Mouse (Mus musculus): ENCODE results near the gene Bcl2l10. TPM values are rescaled to one million over a fixed set of nuclear protein-coding genes. Genes with fewer than 3 reads are reported as not detected.

Bcl2l10 gene
- polyA plus RNA-seq (2015; fragmentation: Nextera tagmentation; extraction: Ambion mirVana): 0.15 and 1.1 TPM in 2 replicates

DNA sequence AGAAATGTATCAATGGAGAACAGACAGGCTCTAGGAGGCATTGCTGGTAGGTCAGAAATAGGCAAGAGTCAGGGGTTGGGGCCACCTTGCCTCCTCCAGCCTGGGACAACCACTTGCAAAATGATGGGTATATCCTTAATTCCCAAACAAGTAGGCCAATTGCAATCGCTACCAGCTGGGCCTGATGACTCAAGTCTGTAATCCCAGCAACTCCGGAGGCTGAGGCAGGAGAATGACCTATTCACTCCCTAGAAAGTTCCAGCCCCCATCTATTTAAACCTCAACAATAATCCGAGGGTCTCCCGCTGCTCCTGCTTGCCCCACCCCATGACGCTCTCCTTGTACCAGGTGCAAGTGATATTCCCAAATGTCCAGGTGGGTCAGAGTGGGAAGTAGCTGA, at the start of gene Bcl2l10:
TSS of gene Bcl2l10 (plus strand) at position 301 of the 400 bp plus-strand sequence.

DNA sequence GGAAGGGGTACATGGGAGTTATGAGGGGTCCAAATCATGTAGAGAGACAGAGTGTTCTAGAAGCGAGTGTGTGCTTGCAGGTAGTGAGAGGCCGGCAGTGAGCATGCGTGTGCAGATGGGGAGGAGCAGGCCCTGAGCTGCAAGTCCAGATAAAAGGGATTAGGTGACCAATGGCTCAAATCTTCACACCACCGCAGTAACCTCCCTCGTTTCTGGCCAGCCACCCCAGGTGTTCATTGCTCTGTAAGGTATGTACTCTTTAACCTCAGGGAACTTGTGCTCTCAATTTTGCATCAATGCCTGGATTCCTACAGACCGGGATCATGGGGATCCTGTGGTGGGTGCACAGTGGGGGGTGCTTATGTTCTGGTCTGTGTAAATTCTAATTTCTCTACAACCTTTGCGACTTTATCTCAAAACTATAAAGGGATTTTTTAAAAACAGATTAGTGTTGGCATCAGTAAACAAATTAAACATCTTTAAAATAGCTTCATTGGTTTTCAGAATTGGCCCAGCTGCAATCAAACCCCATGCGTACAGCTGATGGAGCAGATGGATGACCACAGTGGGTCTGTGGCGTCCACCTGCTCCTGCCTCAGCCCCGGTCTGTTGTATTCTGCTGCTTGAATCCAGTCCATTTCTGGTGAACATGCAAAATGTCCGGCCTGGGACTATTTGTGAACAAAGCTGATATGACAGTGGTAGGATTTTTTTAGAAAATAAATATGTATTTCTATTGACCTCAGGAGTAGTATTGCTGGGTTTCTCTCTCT, 41.2 kb upstream of the Bcl2l10 start, which contains the start of gene Gnb5:
TSS of gene Gnb5 (plus strand) at position 163 of the 773 bp plus-strand sequence.

Other genes with a start within 250 kb of the Bcl2l10 start
- 1.4 and 2.2 TPM in 2 replicates for gene Myo5c, start 115.7 kb upstream of the Bcl2l10 start, polyA plus RNA-seq (2015; fragmentation: Nextera tagmentation; extraction: Ambion mirVana)
- gene Gnb5, start 41.5 kb upstream of the Bcl2l10 start, polyA plus RNA-seq (2015; fragmentation: Nextera tagmentation; extraction: Ambion mirVana): 18.6 and 24.2 TPM in 2 replicates
- 31.5 and 42.6 TPM in 2 replicates for gene Mapk6, start 62.2 kb downstream of the Bcl2l10 start, polyA plus RNA-seq (2015; fragmentation: Nextera tagmentation; extraction: Ambion mirVana)
- 26.2 and 27.1 TPM in 2 replicates for gene Leo1, start 93.8 kb downstream of the Bcl2l10 start, polyA plus RNA-seq (2015; fragmentation: Nextera tagmentation; extraction: Ambion mirVana)
- gene Tmod3, start 211.9 kb downstream of the Bcl2l10 start, polyA plus RNA-seq (2015; fragmentation: Nextera tagmentation; extraction: Ambion mirVana): 35.3 and 50.9 TPM in 2 replicates